Mouse (Mus musculus): ENCODE data around the gene Tmem248. TPM values are rescaled to one million over a fixed set of nuclear protein-coding genes. Genes with fewer than 3 reads are reported as not detected.
A peak's percentile ranks its signal among the peaks of the same experiment; 100 is the strongest.

Tmem248 gene
- polyA plus RNA-seq, 1 experiment, result 24.4 TPM

- WGBS, result 79% methylated on average over 7 of the region's 7 CpGs
These were observed 18.9 kb upstream of the Tmem248 start for GRCm38 (mm10) chr5:130197981-130198380.

GRCm38 (mm10) chr5:130200233-130201029, 16.4 kb upstream of the Tmem248 start:
- no peak for DNase-seq (ENCODE audit: low read depth, low spot score)

More at GRCm38 (mm10) chr5:130197981-130198380, 18.9 kb upstream of the Tmem248 start:
- DNase-seq (ENCODE audit: low read depth, low spot score), result no peak

GRCm38 (mm10) chr5:130203948-130204347, 12.9 kb upstream of the Tmem248 start:
- 41% methylated on average over 4 of the region's 4 CpGs for WGBS
- no peak for DNase-seq (ENCODE audit: low read depth, low spot score)

More at GRCm38 (mm10) chr5:130200233-130201029, 16.4 kb upstream of the Tmem248 start:
- 46% methylated on average over 10 of the region's 10 CpGs for WGBS

GRCm38 (mm10) chr5:130204560-130204959, 12.3 kb upstream of the Tmem248 start:
- no peak for DNase-seq (ENCODE audit: low read depth, low spot score)
- WGBS, result 74% methylated on average over 6 of the region's 6 CpGs

- no peak for DNase-seq (ENCODE audit: low read depth, low spot score)
- WGBS, result 90% methylated on average over 3 of the region's 3 CpGs
These were observed 11.3 kb upstream of the Tmem248 start for GRCm38 (mm10) chr5:130205441-130206023.

GRCm38 (mm10) chr5:130207299-130207698, 9.6 kb upstream of the Tmem248 start:
- WGBS, result 89% methylated on average over 4 of the region's 4 CpGs
- no peak for DNase-seq (ENCODE audit: low read depth, low spot score)

GRCm38 (mm10) chr5:130212956-130213355, 3.9 kb upstream of the Tmem248 start:
- WGBS, result 81% methylated on average over 11 of the region's 11 CpGs
- no peak for DNase-seq (ENCODE audit: low read depth, low spot score)

- 59% methylated on average over 4 of the region's 4 CpGs for WGBS
- DNase-seq (ENCODE audit: low read depth, low spot score), result no peak
These were observed 525 bp downstream of the Tmem248 start for GRCm38 (mm10) chr5:130217406-130217805.

- peak; percentile 69 for DNase-seq (ENCODE audit: low read depth, low spot score)
- 53% methylated on average over 5 of the region's 5 CpGs for WGBS
These were observed 1.5 kb downstream of the Tmem248 start for GRCm38 (mm10) chr5:130218336-130218735.

- WGBS, result 47% methylated on average over 2 of the region's 2 CpGs
- no peak for DNase-seq (ENCODE audit: low read depth, low spot score)
These were observed 4.4 kb downstream of the Tmem248 start for GRCm38 (mm10) chr5:130221316-130221715.

- 1% methylated on average over 10 of the region's 10 CpGs for WGBS
- no peak for DNase-seq (ENCODE audit: low read depth, low spot score)
These were observed 4.9 kb downstream of the Tmem248 start for GRCm38 (mm10) chr5:130221760-130222145.

- 1% methylated on average over 88 of the region's 88 CpGs for WGBS
- DNase-seq (ENCODE audit: low read depth, low spot score), result no peak
These were observed 5.5 kb downstream of the Tmem248 start for GRCm38 (mm10) chr5:130222146-130223004.

GRCm38 (mm10) chr5:130226790-130227189, 9.9 kb downstream of the Tmem248 start:
- 66% methylated on average over 3 of the region's 3 CpGs for WGBS
- DNase-seq (ENCODE audit: low read depth, low spot score), result no peak

GRCm38 (mm10) chr5:130228120-130228519, 11.2 kb downstream of the Tmem248 start:
- no peak for DNase-seq (ENCODE audit: low read depth, low spot score)
- WGBS, result 57% methylated on average over 4 of the region's 4 CpGs

GRCm38 (mm10) chr5:130236302-130236701, 19.4 kb downstream of the Tmem248 start:
- no peak for DNase-seq (ENCODE audit: low read depth, low spot score)
- WGBS, result 94% methylated on average over 8 of the region's 8 CpGs

- no peak for DNase-seq (ENCODE audit: low read depth, low spot score)
- 91% methylated on average over 7 of the region's 7 CpGs for WGBS
These were observed 22.4 kb downstream of the Tmem248 start for GRCm38 (mm10) chr5:130239236-130239635.

- 98% methylated on average over 2 of the region's 2 CpGs for WGBS
These were observed 23.0 kb downstream of the Tmem248 start for GRCm38 (mm10) chr5:130239856-130240255.

GRCm38 (mm10) chr5:130241426-130241825, 24.5 kb downstream of the Tmem248 start:
- no peak for DNase-seq (ENCODE audit: low read depth, low spot score)
- WGBS, result 89% methylated on average over 12 of the region's 12 CpGs

More at GRCm38 (mm10) chr5:130239856-130240255, 23.0 kb downstream of the Tmem248 start:
- no peak for DNase-seq (ENCODE audit: low read depth, low spot score)

GRCm38 (mm10) chr5:130247823-130248222, 30.9 kb downstream of the Tmem248 start:
- no peak for DNase-seq (ENCODE audit: low read depth, low spot score)
- WGBS, result 52% methylated on average over 5 of the region's 5 CpGs

Measured in large intestine, adult 2 months (tissue).